Mouse (Mus musculus) right cerebral cortex, postnatal 14 days (tissue): ENCODE results near the gene Setd1a.
"Not testable (repeated sequence)": the region's sequence is repeated elsewhere in the genome, so short reads cannot be mapped to it uniquely, and the experiment has no call there.

Experiments
- DNase-seq: peaks from one replicate; pipeline ENCODE4 v3.0.0; 2022

Gene Setd1a

GRCm38 (mm10) chr7:127840031-127840430 is 63.6 kb downstream of the Setd1a start:
- DNase-seq, result not testable (repeated sequence)

GRCm38 (mm10) chr7:127840886-127841285 is 64.4 kb downstream of the Setd1a start:
- peak; percentile 69 for DNase-seq

GRCm38 (mm10) chr7:127841340-127842000 is 65.0 kb downstream of the Setd1a start:
- DNase-seq, result peak; percentile 96

- peak; percentile 72 for DNase-seq
Observed at GRCm38 (mm10) chr7:127842001-127842718, 65.7 kb downstream of the Setd1a start.
